Mouse (Mus musculus) neural tube, embryonic 10.5 days (tissue): Measurements from ENCODE around the gene Sox10.
A peak's percentile ranks its signal among the peaks of the same experiment; 100 is the strongest.

Experiments
- DNase-seq: peaks from one replicate; pipeline ENCODE4 v3.0.0-alpha.2; 2017; ENCODE audit warnings: low spot score; ENCODE audit errors: extremely low spot score

Gene Sox10

DNA sequence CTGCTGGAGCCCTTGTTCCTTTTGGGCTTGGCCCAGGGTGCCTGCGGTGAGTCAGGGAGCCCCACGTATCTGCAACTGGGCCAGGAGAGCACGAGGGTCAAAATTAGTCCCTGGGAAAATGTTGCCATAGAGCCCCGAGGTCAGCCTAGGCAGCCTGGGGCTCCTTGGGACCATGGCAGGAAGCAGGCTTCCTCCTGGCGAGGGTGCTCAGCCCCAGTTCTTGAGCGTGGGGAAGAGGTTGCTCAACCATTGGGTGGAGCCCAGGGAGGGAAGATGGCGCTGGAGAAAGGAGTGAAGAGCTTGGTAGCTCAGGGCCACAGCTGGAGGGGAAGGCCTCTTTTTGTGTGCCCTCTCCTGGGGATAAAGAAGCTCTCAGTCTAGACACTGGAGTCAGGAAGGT lies 2.7 kb downstream of the Sox10 start:
- DNase-seq, result no peak

DNA sequence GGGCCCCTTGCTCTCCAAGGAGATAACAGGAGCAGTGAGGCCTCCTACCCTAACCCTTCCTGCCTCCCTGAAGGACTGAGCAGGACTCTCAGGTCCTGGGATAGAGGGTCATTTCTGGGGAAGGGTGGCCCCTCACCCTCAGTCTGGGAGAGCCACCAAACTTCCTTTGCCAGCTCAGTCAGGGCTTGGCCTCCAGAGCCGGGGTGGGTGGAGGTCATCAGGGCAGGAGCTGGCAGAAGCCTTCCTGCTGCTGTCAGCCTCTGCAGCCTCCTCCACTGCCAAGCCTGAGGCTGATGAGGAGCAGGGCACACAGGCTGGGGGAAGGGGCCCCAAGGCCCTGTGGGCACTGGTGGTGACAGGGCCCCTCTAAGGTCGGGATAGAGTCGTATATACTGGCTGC lies 9.5 kb downstream of the Sox10 start:
- no peak for DNase-seq

DNA sequence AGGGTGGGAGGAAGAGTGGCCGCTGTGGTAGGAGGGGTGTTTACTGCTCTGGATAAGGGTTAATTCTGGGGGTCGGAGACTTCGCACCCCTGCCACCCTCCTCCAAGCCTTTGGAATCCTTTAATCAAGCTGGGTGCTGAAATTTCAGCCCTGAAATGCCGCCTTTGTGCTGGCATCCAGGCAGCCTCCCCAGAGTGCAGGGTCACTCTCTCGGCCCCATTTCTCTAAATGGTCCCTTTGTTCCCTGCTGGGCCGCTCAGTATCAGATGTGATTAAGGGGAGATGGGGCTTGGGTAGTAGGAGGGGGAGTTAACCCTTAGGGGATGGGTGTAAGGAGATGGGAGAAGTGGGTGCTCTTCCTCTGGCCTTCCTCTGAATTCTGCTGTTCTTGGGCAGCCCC lies 12.3 kb downstream of the Sox10 start:
- DNase-seq, result no peak

DNA sequence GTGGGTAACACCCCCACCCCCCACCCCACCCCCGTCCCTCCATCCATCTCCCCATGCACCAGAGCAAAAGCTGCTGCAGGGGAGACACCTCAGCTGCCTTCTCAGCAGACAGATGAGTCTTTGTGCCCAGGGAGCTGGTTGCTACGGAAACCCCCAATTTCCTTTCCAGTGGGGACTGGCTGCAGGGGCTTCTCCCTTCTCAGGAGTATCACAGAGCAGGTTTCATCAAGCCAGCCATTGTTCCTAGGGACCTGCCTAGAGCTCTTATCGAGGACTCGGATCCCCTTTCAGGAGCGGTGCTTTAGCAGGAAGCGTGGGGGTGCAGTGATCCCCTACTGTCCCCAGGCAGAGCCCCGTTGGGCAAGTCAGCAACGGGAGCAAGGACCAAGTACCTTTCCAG lies 13.2 kb downstream of the Sox10 start:
- DNase-seq, result no peak

DNA sequence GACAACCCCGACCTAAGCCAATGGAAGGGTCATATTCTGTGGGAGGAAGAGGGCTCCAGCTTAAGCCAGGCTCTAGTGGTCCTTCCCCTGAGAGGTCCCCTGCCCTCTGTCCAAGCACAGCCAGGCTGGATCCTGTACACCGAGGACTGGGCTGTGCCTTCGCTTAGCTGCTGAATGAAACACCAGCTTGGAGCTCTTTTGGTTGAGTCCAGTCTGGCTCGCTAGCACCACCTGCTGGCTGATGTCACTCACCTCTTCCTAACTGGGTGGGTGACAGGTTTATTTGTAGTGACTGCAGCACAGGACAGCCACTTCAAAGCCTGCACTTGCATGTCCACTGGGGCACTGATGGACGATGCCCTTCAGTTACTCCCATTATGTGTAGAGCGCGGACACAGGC lies 16.5 kb downstream of the Sox10 start:
- peak; percentile 91 for DNase-seq

DNA sequence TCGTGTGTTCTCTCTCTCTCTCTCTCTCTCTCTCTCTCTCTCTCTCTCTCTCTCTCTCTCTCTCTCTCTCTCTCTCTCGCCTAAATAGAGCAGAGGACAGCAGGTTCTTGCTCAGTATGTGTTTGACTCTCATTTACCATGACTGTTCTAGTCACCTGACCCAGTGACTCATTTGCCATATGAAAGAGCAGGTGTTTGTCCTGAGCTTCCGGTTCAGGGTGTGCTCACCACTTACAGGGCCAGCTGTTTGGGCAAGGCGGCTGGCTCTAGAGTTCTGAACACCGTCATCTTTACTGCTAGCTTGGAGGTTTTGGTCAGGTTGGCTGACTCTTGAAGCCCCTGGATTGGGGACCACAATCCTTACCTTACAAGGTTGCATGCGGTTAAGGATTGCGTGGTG lies 19.5 kb downstream of the Sox10 start:
- DNase-seq, result no peak

DNA sequence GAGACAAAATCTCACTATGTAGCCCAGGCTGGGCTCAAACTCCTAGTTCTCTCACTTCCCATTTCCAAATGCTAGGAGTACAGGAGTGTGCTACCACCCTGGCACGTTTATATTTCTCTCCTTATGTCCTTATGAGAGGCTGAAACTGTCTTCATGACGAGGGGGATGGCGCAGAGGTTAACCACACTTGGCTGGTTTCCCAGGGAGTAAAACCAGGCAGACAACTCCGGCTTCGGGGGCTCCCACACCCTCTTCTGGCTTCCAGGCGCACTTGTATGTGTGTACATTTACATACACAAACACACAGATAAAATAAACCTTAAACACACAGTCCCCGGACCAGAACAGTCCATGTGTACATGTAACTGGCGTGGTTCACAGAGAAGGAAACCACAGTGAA lies 21.0 kb downstream of the Sox10 start:
- DNase-seq, result no peak

DNA sequence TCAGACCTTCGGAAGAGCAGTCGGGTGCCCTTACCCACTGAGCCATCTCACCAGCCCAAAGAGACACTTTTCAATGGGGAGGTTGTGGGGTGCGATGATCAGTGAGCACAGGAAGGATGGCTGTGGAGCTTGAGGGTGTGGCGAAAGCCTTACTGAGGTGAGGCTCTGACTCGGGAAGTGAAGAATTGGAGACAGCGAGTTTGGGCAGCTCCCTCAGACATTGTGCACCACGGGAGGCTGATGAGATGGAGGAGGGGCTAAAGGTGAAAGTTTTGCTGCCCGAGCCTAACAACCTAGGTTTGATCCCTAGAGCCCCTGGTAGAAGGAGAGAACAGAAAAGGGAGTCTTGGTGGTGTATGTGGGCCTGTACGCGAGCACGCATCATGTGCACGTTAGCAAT lies 21.7 kb downstream of the Sox10 start:
- no peak for DNase-seq

DNA sequence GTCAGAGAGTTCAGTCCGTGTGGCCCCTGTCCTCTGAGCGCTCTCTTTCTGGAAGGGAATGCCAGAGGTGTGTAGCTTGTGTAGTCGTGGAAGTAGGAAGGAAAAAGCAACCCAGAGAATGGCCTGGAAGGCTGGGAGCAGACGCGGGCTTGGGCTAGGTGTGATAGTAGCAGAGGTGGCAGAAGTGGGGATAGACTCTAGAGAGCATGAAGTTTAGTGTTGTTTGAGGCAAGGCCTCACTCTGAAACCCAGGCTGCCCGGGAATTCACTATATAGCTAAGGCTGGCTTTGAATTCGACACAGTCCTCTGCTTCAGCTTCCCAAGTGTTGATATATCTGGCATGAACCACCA lies 23.5 kb downstream of the Sox10 start:
- DNase-seq, result peak; percentile 42

DNA sequence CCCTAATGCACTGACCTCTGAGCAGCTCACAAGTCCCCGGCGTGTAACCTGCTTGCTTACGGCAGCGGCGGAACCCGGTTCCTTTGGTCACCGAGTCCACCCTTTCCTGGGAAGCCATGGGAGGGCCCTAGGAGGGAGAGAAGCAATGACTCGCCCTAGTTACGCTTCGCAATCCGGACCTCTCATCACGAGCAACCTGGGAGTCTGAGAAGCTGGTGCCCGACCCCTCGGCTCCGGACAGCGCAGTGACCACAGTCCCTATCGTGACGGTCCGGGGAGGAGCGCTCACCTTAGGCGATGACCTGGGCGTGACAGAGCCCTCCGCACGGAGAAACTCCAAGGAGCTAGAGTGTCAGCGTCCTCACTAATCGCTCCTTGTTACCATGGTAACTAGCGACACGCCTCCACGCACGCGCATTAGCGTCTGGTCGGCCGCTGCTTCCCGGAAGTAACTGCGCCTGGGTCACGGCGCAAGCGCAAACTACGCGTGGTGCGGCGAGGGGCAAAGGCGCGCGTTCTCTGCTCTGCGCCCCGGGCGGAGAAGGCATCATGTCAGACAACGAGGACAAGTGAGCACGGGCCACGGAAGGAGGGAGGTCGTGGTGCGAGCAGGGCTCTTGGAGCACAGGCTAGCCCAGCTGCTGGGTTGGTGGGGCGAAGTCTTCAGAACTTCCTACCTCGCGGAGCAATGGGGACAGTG lies 24.0 kb downstream of the Sox10 start, which contains the start of the genes Polr2f and 1700088E04Rik:
Gene Polr2f (plus strand): TSS at position 144 of the 700 bp plus-strand sequence.
Gene 1700088E04Rik (minus strand): TSS at position 388 of the 700 bp plus-strand sequence.
- peak; percentile 98 for DNase-seq

DNA sequence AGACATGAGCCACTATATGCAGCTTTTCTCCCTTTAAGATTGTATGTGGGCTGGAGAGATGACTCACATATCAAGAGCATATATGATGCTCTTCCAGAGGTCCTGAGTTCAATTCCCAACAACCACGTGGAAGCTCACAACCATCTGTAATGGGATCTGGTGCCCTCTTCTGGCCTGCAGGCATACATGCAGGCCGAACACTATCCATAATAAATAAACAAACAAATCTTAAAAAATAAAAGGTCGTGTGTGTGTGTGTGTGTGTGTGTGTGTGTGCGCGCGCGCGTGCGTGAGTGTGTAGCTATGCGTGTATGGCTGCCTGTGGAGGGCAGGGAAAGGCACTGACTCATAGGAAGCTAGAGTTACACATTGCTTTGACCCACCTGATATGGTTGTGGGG lies 25.4 kb downstream of the Sox10 start:
- no peak for DNase-seq

DNA sequence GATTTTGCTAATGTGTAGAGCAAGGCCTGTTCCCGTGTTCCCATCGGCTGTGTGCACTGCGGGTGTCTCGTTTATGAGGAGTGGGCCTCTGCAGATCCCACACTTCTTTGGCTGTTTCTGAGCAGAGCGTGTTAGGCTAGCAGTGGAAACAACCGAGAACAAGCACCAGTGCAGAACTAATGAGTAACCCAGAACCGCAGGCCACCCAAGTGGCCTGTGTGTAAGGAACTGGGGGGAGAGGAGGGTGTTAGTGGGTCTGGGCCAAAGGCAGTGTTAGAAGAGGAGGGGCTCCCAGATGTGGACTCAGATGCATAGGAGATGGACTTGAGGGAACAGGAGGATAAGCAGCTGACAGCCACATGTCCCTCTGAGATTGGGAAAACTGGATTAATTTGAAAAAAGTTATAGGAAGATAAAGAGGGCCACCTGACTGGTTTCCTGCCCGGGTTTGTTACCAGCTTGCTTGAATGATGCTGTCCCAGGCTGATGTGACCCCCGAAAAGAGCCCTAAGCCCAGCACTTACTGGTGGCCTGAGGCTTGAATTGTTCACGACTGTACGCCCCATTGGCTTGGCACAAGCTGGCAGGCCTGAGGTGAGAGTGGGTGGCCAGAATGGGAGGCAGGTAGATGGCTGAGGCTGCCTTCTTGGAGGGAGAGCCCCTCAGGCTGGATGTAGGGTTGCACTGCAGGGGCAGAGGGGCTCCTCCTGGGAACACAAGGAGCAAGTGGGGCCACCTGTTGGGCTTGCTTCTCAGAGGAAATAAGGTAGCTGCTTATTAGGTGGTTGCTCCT lies 29.1 kb downstream of the Sox10 start:
- DNase-seq, result no peak

DNA sequence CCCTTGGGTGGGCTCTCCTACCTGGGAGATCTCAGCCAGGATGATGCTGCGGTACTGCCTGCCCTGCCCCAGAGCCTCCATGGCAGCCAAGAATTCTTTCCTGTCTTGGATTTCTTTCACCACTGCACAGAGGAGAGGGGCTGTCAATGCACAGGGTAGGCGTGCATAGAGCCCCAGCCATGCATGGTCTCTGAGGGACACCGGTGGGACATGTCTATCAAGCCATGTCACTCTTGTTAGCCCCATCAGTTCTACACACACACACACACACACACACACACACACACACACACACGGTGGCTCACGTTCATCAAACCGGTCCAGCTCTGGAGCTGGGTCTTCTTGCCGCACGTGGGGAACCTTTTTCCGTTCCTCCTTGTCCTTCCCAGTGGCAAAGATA lies 29.7 kb downstream of the Sox10 start:
- no peak for DNase-seq

DNA sequence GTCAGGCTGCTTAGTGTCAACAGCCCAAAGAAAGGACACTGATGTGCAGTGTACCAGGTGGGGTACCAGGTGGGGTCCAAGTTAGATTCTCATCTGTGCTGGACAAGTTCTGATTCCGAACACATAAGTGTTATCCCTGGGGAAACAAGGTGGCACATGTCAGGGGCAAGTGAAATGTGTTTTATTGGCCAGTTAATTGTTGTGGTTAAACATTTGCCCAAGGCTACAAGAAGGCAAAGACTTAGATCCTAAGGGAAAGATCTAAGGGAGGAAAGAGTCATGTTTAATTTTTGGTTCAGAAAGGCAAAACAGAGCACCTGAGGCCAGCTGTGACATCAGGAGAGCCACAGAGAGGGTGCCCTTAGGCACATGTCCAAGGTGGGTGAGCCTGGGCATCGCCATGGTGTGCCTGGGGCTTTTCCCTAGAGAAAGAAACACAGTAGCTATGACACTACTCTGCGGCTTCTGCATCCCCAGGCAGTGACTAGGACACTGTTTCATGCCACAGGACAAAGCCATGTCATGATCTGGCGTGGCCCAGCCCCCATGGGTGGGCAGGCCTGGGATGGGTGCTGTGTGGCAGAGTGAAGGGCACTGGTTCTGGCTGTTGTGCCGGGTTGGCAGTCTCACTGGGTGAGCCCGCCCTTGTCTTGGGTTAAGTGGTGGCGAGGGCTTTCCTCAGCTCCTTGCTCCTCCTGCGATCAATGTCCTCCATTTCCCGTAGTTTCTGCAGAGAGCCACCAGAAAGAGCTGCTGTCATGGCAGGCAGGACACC lies 30.4 kb downstream of the Sox10 start:
- DNase-seq, result no peak

DNA sequence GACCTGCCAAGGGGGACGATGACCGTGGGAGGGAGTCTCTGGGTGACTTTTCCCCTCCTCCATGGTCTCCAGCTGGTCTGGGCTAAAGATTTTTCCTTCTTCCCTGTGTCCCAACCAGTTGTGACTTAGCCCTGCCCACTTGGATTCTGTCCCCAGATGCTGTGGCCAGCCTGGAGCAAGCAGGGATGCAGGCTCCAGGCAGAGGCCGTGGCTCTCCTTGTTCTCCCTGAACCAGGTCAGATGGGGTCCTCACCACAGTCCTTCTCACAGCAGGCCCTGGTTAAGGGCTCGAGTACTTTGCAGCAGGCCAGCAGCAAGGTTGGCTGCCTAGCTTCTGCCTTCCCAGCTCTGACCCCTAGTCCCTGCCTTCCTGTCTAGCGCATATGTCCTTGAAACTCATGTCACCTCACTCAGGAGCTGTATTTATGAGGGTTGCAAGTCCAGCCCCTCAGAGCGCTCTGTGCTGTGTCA lies 31.8 kb downstream of the Sox10 start:
- no peak for DNase-seq

DNA sequence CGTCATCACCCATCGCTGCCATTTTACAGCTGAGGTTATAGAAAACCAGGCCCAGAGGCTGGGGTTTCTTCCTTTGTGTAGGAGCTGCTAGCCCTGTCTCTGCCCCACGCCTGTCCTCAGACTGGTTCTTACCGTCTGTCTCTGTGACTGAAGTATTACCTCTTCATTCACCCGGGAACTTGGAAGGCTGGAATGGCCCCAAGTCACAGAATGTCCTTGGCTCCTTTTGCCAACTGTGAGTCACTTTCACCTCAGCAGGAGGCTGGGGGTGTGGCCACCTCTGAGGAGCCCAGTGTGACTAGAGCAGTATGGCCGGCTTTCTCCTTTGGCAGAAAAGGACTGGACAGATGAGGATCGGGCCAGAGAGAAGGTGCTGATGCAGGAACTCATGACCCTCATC lies 33.6 kb downstream of the Sox10 start:
- DNase-seq, result no peak

DNA sequence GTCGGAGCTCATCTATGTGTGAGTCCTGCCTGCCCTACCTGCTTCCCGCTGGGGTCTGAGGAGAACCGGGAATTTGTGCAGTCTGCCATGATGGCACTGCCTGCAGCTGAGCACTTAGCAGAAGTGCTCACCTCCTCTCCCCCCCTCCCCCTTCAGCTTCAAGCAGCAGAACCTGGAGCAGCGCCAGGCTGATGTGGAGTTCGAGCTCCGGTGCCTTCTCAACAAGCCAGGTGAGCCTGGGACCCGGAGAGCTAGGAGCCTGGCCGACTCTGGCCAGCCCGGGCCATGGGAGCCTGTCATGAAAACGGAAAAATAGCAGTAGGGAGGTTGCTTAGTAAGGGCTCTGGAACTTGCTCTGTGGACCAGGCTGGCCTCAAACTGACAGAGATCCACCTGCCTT lies 34.3 kb downstream of the Sox10 start:
- DNase-seq, result no peak

DNA sequence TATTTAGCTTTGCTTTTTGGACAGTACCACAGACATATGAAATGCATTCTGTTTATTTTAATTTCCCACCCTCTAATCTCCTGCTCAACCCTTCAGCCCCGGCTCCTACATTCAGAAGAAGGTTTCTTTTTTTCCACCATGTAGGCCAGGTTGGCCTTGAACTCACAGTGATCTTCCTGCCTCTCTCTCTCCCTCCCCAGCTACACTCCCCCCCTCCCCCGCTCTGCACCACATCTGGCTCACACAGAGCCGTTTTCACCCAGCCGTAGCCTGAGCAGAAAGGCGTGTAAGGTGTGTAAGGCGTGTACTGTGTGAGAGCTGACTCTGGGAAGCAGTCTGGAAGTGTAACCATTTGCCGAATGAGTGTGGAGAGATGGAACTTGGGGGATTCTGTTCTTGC lies 35.7 kb downstream of the Sox10 start:
- no peak for DNase-seq

DNA sequence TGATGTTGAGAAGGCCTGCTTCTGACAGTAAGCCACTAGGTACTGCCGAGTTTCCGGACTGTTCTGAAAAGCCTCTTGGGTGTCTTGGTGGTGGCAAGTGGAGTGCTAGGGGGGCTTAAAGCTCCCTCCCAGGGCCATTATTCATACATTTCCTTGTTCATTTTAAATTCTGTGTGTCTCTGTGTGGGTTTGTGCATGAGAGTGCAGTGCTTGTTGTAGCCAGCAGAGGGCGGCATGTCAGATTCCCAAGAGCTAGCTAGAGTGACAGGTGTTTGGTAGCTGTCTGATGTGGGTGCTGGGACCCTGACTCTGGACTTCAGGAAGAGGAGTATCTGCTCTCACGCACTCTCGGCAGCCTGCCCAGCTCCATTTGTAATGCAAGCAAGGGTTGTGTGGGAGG lies 36.8 kb downstream of the Sox10 start:
- DNase-seq, result no peak

DNA sequence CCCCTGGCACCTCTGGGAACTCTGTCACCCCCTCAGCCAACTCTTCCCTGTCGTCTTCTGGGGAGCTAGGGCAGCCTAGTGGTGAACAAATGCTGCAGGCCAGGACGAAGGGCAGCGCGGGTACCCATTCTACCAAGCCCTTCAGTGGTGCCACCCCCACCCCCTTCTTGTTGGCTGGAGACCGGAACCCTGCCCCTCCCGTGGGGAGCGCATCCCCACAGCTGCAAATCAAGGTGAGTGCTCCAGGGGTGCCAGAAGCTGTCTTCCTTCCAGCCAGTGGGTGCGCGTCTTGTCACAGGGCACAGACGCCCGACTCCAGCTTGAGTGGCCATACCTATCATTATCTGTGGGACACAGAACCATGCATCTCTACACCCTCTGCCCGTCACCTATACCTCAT lies 37.9 kb downstream of the Sox10 start:
- no peak for DNase-seq

DNA sequence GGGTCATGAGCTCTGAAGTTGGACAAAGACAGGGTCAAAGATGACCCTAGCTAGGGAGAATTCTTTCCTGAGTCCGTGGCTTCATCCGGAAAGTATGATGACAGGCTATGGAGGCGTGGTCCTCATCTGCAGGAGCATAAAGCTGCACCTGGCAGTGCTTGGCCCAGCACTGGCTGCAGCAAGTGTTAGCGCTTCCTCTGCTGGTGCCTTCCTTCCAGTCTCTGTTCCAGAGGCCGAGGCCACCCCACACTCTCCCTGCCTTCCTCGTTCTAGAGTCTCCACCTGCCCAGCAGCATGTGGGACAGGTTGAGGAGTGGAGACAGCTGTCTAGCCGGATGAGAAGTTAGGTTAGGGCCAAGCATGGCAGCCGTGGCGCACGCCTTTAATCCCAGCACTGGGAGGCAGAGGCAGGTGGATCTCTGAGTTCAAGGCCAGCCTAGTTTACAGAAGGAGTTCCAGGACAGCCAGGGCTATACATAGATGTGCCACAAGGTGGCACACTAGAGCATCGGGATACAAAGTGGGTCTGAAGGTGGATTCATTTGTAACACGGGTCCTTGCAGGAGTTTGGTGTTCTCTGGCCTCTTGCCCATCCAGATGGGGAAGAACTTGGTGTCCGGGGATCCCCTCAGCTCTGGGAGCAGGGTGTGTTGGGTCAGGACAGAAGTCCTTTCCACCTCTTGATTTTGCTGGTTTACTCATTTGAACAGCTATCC lies 38.7 kb downstream of the Sox10 start:
- DNase-seq, result peak; percentile 50
